Mouse (Mus musculus) CH12.LX (cell line): ENCODE measurements around the gene Wdr3. TPM values are rescaled to one million over a fixed set of nuclear protein-coding genes. Genes with fewer than 3 reads are reported as not detected.

Source experiments
- DNase-seq: peaks from one replicate; pipeline ENCODE4 v3.0.0-alpha.2; 2013; ENCODE audit errors: extremely low read depth
- H3K27ac ChIP-seq: 2 replicates; pipeline ENCODE4 v1.5.1; 2012; ENCODE audit warnings: low read depth, mild to moderate bottlenecking, control low read depth, moderate library complexity; ENCODE audit not compliant: insufficient read depth
- H3K27me3 ChIP-seq: replicated peaks from 2 replicates; pipeline ENCODE3; 2012; ENCODE audit warnings: inconsistent platforms
- H3K36me3 ChIP-seq, 2 experiments: replicated peaks in 1 of 2; 2 replicates each; pipeline versions ENCODE3 to v1.6.1; 2012; ENCODE audit warnings: inconsistent platforms in 1 of 2, low read length in 1 of 2, mild to moderate bottlenecking in 1 of 2, mixed read lengths in 1 of 2, moderate library complexity in 1 of 2; ENCODE audit not compliant: control insufficient read depth in 1 of 2, insufficient read depth in 1 of 2
- H3K4me1 ChIP-seq, 2 experiments: 2 replicates each; pipeline ENCODE4 v1.6.1; 2012; ENCODE audit warnings: inconsistent platforms in 1 of 2, moderate library complexity in 1 of 2; ENCODE audit not compliant: insufficient read depth in 2 of 2, control insufficient read depth in 1 of 2
- H3K4me2 ChIP-seq: 2 replicates; pipeline ENCODE4 v1.6.1; 2012; ENCODE audit warnings: low read depth, mild to moderate bottlenecking, control low read depth; ENCODE audit not compliant: poor library complexity, insufficient read depth, severe bottlenecking
- H3K4me3 ChIP-seq, 3 experiments: fragments of 150-350 bp in 1 of 3; sonication (generic) in 1 of 3; replicated peaks in 1 of 3; 2 replicates each; pipeline versions ENCODE3 to v1.5.1; 2011 to 2012; ENCODE audit warnings: low read depth in 2 of 3, low read length in 2 of 3, mild to moderate bottlenecking in 2 of 3, moderate library complexity in 2 of 3, control low read depth in 1 of 3, improper control_type of control experiment in 1 of 3, inconsistent platforms in 1 of 3, mixed read lengths in 1 of 3; ENCODE audit not compliant: poor library complexity in 1 of 3
- H3K79me2 ChIP-seq: replicated peaks from 2 replicates; pipeline ENCODE4 v1.6.1; 2012; ENCODE audit warnings: mild to moderate bottlenecking, moderate library complexity; ENCODE audit not compliant: control insufficient read depth, poor library complexity, insufficient read depth, severe bottlenecking; ENCODE audit errors: extremely low read depth
- H3K9ac ChIP-seq: 2 replicates; pipeline ENCODE4 v1.6.1; 2012; ENCODE audit warnings: low read depth, mild to moderate bottlenecking, control low read depth, moderate library complexity; ENCODE audit not compliant: insufficient read depth
- H3K9me3 ChIP-seq: replicated peaks from 2 replicates; pipeline ENCODE3; 2012; ENCODE audit warnings: low read length, inconsistent platforms, mixed read lengths
- E2F4 ChIP-seq: IDR thresholded peaks from 2 replicates; pipeline ENCODE4 v1.6.1; 2011; ENCODE audit warnings: low read depth, low read length, improper control_type of control experiment; ENCODE audit not compliant: insufficient replicate concordance
- ELF1 ChIP-seq: IDR thresholded peaks from 2 replicates; pipeline ENCODE4 v1.6.1; 2014; ENCODE audit warnings: low read depth, mild to moderate bottlenecking, inconsistent platforms, low read length, improper control_type of control experiment
- IRF4 ChIP-seq: IDR thresholded peaks from 2 replicates; pipeline ENCODE4 v1.6.1; 2014; ENCODE audit warnings: low read depth, mild to moderate bottlenecking, inconsistent platforms, low read length, improper control_type of control experiment
- JUN ChIP-seq: IDR thresholded peaks from 2 replicates; pipeline ENCODE4 v1.6.1; 2011; ENCODE audit warnings: low read depth, mild to moderate bottlenecking, low read length, improper control_type of control experiment, moderate library complexity; ENCODE audit not compliant: insufficient read depth
- MAFK ChIP-seq: IDR thresholded peaks from 2 replicates; pipeline ENCODE4 v1.6.1; 2011; ENCODE audit warnings: low read length, improper control_type of control experiment; ENCODE audit not compliant: insufficient replicate concordance
- MEF2A ChIP-seq: IDR thresholded peaks from 2 replicates; pipeline ENCODE4 v1.6.1; 2014; ENCODE audit warnings: low read depth, mild to moderate bottlenecking, inconsistent platforms, low read length, improper control_type of control experiment, borderline replicate concordance
- MXI1 ChIP-seq: IDR thresholded peaks from 2 replicates; pipeline ENCODE4 v1.6.1; 2011; ENCODE audit warnings: mild to moderate bottlenecking, low read depth, low read length, improper control_type of control experiment
- USF2 ChIP-seq: conservative IDR thresholded peaks from 2 replicates; pipeline ENCODE4 v1.6.1; 2011; ENCODE audit warnings: low read depth, low read length, improper control_type of control experiment
- ZMIZ1 ChIP-seq: IDR thresholded peaks from 2 replicates; pipeline ENCODE4 v1.6.1; 2012; ENCODE audit warnings: low read depth, mild to moderate bottlenecking, inconsistent platforms, low read length, improper control_type of control experiment
- ZNF384 ChIP-seq: IDR thresholded peaks from 2 replicates; pipeline ENCODE4 v1.6.1; 2012; ENCODE audit warnings: low read depth, low read length, improper control_type of control experiment, inconsistent platforms
- dilution Hi-C: fragments of 300-500 bp; cut with MboI; formaldehyde crosslinking; loops from 2 replicates; pipeline ENCODE4 v1.14.3; 2020; ENCODE audit warnings: low sequenced_read_pairs; ENCODE audit not compliant: extremely low pct_unique_long_range_greater_than_20kb, extremely low pct_ligation_motif_present
- in situ Hi-C: fragments of 300-500 bp; cut with MboI; formaldehyde crosslinking; loops from 3 replicates; pipeline ENCODE4 v1.14.3; 2019; ENCODE audit warnings: low sequenced_read_pairs, low pct_ligation_motif_present, low pct_unique_long_range_greater_than_20kb, mixed read lengths
- polyA plus RNA-seq: library from polyadenylated mRNA; unstranded; fragments of >175 nt; gene quantifications from 2 replicates; pipeline ENCODE4 v1.2.1, GENCODE M21; 2012; ENCODE audit warnings: low read depth; ENCODE audit not compliant: insufficient read length
- total RNA-seq, 2 experiments: library from RNA; depleted of rRNA; stranded (reverse); fragments of 300-350 nt in 1 of 2; fragments of >200 nt in 1 of 2; gene quantifications; 2 replicates each; pipeline ENCODE4 v1.2.3; 2012 to 2014

The Wdr3 gene
- total and polyA plus RNA-seq, 3 experiments: 55.2 to 71.4 (median 67.3) TPM

- Histone ChIP-seq H3K27ac (no peak overlapping the region), H3K4me1 (peaks cover 5 to 21% of the 10 kb centered on the region in 2 experiments; a peak in 3 of 4 replicates), H3K27me3 (no peaks in the 10 kb centered on the region), H3K9me3 (no peaks in the 10 kb centered on the region), H3K4me3 (peak overlapping the region; percentile 75 to 92 (median 79)), H3K36me3 (peaks cover 30 to 48% of the 10 kb centered on the region in 2 experiments), H3K4me2 (peak overlapping the region; percentile 72; the same call in 1 of the 2 replicates), H3K9ac (peak overlapping the region; percentile 74), H3K79me2 (peaks cover 31% of the 10 kb centered on the region)
- no peak for DNase-seq
- TF ChIP-seq IRF4: no peak
- dilution Hi-C loops (no loop called here), in situ Hi-C loops (no loop called here)
Observed at GRCm38 (mm10) chr3:100161665-100162314, 417 bp downstream of the Wdr3 start.

- dilution Hi-C loops: no loop called here
- peaks cover 31% of the 10 kb centered on the region for H3K79me2 ChIP-seq
- no peak for TF ChIP-seq ELF1
- no peak for TF ChIP-seq MAFK
- in situ Hi-C loops: no loop called here
- DNase-seq: peak; percentile 27
- peak overlapping the region; percentile 74 for H3K9ac ChIP-seq
- H3K4me3 ChIP-seq: peak overlapping the region; percentile 75 to 92 (median 79)
- no peak overlapping the region for H3K27ac ChIP-seq
- peak overlapping the region; percentile 72 for H3K4me2 ChIP-seq
- no peaks in the 10 kb centered on the region for H3K9me3 ChIP-seq
- peaks cover 31 to 48% of the 10 kb centered on the region in 2 experiments for H3K36me3 ChIP-seq
- peaks cover 5 to 21% of the 10 kb centered on the region in 2 experiments; a peak in 3 of 4 replicates for H3K4me1 ChIP-seq
- H3K27me3 ChIP-seq: no peaks in the 10 kb centered on the region
Observed at GRCm38 (mm10) chr3:100160682-100161445, 1.3 kb downstream of the Wdr3 start.

- no peaks in the 10 kb centered on the region for H3K27me3 ChIP-seq
- H3K4me2 ChIP-seq: no peak overlapping the region
- no peaks in the 10 kb centered on the region for H3K79me2 ChIP-seq
- no peak overlapping the region for H3K4me3 ChIP-seq
- H3K36me3 ChIP-seq: no peaks in the 10 kb centered on the region
- in situ Hi-C loops (no loop called here), dilution Hi-C loops (no loop called here)
- no peak overlapping the region for H3K27ac ChIP-seq
- H3K9me3 ChIP-seq: no peaks in the 10 kb centered on the region
- TF ChIP-seq USF2: no peak
- TF ChIP-seq E2F4: no peak
- TF ChIP-seq ZNF384: no peak
- no peak for TF ChIP-seq ZMIZ1
- TF ChIP-seq JUN: no peak
- no peak for TF ChIP-seq MEF2A
- no peak for TF ChIP-seq MXI1
- no peak for DNase-seq
- no peak overlapping the region for H3K9ac ChIP-seq
- H3K4me1 ChIP-seq: no peaks in the 10 kb centered on the region
Observed at GRCm38 (mm10) chr3:100122445-100122844, 39.8 kb downstream of the Wdr3 start.
